Mouse (Mus musculus) left cerebral cortex, adult 11 months (tissue): Measurements from ENCODE around the gene Lrch3.
"Not testable (repeated sequence)": the region's sequence is repeated elsewhere in the genome, so short reads cannot be mapped to it uniquely, and the experiment has no call there.

Experiments used
- DNase-seq: peaks from one replicate; pipeline ENCODE4 v3.0.0; 2022; ENCODE audit warnings: low spot score

Gene Lrch3

DNA sequence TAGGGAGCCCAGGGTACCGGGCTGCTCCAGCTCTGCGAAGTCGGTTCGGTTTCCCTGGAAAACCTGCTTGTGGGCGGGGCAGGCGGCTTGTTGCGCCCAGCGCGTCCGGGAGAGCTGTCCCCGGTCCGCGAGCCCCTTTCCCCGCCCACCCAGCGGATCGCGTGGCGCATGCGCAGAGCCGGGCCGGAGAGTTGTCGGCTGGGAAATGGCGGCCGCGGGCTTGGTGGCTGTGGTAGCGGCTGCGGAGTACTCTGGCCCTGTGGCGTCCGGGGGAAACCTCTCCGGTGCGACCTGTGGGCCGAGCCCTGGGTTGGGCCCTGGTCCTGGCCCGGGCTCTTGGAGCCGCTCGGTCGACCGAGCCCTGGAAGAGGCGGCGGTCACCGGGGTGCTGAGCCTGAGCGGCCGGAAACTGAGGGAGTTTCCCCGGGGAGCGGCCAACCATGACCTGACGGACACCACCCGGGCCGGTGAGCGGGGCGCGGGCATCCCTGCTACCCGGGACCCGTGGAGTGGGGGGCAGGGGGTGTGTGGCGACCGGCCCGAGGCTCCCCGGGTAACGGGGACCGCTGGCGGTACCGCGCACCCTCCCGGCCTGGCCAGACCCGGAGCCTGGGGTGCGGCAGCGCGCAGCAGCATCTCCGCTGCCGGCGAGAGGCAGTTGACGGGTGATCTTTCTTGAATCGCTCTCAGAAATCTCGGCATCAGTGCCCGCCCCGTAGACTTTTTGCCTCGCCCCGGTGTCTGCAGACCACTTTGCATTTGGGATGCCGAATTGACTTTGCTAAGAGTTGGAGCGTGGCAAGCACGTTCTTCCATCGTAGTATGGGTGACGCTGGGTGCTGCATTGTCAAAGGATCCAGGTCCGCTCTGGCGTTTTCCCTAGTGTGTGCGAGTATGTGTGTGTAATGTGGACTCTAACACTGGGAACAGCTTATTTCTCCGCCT lies at the start of gene Lrch3:
TSS of gene Lrch3 (plus strand) at position 164 of the 945 bp plus-strand sequence.
- peak; percentile 80 for DNase-seq

DNA sequence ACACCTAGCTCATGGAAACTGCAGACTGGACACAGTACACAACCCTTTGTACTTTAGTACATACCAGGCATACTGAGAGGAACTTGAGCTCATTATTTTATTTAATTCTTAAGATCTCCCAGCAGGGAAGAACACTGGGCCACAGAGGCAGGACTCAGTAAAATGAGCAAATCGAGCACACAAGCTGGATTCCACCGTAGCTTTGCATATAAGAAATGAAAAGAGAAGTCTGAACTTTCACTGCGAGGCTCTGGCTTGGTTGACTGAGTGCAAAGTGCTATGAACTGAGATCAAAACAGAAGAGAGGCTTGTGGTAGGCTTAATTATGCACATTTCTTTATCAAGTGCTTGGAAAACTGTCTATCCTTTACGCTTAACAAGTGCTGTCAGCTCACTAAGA lies 48.5 kb upstream of the Lrch3 start:
- no peak for DNase-seq

DNA sequence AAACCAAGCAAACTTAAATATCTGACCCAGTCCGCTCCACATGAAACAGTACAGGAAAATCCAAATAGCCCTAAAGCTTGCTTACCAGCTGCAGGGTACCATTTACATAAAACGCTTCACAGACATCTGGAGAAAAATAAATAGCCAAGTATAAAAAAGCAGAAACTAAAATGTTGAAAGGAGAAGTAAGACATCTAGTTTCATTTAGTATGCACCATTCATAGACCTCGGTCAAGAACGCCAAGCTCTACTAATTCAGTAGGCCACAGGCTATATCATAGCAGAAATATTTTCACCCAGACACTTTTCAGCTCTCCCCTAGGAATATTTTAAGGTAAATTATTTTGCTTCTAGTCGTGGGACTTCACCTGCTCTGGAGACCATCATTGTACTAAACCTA lies 47.2 kb upstream of the Lrch3 start:
- no peak for DNase-seq

DNA sequence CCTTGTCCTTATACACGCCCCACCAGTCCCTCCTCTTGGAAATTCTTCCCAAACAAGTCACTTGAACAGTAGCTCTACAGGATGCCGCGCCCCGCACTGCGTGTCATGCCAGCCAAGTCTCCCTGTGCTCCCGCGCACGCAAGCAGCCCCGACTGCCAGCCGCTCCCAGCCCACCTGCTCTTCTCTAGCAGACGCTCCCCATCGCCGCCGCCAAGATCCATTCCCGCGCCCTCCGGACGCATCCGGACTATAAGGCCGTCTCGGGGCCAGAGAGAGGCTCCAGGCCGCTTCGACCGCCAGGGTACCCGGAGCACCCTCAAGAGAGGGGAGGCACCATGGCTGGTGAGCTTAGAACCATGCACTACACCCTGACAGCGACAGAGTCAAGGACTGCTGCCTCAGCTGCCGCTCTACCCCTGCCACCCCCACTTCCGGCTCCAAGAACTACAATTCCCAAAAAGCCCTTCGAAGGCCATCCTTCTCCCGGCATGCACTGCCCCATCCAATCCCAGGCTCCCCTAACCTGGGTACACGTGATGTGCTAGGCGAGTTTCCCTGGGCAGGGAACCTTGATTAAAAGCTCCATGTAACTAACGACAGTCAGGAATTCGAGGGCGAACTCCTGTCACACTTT lies 45.9 kb upstream of the Lrch3 start:
- peak; percentile 89 for DNase-seq

DNA sequence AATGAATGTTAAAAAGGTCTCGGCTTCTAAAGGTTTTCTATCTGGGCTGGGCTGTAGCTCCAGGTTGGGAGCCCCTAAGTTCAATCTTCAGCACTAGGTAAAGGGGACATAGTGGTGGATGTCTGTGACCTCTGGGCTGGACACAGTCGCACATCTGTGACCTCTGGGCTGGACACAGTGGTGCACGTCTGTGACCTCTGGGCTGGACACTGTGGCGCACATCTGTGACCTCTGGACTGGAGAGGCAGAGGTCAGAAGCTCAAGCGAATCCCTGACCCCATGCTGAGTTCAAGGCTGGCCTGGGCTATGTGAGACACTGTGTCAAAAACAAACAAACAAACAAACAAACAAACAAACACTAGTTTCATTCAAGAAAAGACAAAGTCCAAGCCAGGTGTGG lies 43.7 kb upstream of the Lrch3 start:
- no peak for DNase-seq

DNA sequence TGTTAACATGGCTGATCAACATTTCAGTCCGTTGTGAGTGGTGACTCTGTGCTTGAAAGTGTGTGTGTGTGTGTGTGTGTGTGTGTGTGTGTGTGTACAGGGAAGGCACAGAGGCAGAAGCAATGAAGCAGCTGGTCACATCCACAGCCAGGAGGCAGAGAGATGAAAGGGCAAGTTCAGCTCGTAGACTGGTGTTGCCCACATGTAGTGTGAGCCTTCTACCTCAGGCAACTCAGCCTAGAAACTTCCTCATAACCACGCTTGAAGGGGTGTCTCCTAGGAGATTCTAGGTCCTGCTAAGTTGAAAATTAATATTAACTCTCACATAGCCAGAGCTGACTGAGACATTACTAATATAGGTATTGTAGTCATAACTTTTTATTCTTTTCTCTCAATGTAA lies 40.5 kb upstream of the Lrch3 start:
- DNase-seq = no peak

DNA sequence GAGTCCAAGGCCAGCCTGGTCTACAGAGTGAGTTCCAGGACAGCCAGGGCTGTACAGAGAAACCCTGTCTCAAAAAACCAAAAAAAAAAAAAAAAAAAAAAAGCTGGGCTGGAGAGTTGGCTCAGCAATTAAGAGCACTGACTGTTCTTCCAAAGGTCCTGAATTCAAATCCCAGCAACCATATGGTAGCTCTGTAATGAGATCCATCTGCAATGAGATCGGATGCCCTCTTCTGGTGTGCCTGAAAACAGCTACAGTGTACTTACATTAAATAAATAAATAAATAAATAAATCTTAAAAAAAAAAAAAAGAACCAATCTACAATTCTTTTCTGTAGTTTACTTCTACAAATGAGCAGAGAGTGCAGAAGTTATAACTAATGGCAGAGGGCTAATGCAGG lies 38.6 kb upstream of the Lrch3 start:
- DNase-seq = not testable (repeated sequence)

DNA sequence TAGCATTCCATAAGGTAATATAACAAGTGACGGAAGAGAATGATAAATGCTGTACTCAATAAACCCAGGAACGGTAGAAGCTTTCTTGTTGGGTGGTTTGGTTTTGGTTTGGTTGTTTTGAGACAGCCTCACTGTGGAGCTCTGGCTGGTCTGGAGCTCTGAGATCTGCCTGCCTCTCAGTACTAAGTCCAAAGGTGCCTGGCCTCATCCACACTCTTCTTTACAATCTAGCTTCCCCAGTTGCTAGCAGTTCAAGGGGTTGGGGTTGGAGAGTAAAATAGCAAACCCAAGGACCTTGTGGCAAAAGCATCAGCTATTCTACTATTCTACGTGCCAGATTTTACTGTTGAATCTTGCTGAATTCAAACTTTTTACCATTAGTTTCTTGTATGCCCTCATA lies 38.1 kb upstream of the Lrch3 start:
- no peak for DNase-seq

DNA sequence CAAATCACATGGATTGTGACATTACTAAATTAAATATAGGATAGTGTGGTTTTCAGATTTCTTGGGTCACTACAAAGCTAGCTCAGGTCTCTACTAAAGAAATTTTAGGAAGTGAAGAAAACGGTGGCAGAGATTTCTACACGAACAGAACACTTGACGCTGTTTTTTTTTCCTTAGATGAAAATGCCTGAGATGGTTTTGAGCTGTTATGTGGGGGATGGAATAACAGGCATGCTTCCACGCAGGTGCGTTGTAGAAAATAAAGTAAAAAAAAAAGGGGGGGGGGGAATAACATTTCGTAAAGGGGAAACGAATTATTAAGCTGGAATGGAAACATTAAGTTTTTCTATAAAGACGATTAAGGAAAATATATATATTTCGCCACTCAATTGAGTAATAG lies 37.1 kb upstream of the Lrch3 start:
- no peak for DNase-seq

DNA sequence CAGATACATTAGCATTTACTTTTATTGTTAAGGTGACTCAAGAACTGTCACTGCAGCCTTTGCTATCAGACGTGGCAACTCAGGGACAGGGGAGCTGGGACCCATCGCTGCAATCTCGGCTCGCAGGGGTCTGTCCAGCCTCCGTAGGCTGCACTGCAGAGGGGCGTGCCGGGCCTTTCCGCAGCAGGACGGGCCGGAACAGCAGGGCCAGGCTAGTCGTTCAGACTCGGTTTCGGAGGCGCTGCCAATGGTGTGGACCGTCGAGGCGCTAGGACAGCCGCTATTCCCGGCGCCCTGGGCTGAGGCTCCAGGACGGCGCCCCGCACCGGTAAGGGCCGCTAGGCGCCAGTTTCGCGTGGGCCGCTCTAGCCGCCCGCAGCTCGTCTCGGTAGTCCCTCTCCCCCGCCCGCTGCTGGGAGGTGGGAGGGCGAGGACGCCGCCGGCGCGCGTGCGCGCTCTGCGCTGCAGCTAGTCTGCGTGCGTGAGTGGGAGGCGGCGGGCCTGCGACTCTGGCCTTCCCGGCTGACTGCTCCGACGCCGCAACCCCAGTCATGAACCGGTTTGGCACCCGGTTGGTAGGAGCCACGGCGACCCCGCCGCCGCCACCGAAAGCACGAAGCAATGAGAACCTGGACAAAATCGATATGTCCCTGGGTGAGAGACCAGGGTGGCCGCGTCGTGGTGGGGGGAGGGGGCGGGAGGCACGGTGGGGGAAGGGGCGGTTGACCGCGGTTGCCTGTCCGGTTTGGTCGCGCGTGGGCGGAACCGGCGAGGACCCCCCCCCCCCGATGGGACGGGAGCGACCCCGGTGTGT lies 36.4 kb upstream of the Lrch3 start, which contains the start of the genes Fyttd1 and Rubcn:
TSS of gene Fyttd1 (plus strand) at position 158 of the 814 bp plus-strand sequence.
TSS of gene Rubcn (minus strand) at position 424 of the 814 bp plus-strand sequence.
- peak; percentile 93 for DNase-seq

DNA sequence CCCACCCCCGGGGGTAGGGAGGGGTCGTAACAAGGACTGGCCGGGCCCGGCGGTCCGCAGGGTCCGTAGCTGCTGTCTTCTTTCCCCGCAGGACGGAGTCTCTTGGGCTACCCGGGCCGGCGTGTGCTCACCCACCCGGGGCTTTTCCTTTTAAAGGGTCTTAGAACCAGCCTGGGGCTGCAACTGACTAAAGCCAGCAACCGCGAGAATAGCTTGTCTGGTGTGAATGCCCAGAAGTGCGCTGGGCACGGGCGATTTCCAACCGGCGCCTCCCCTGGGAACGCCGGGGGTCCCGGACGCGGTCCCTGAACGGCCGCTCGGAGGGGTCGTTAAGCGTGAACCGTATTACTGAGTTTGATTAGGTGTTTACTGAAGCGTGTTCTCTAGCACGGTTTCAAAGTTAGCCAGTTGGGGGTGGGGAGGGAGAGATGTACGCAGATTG lies 35.7 kb upstream of the Lrch3 start:
- DNase-seq = no peak

DNA sequence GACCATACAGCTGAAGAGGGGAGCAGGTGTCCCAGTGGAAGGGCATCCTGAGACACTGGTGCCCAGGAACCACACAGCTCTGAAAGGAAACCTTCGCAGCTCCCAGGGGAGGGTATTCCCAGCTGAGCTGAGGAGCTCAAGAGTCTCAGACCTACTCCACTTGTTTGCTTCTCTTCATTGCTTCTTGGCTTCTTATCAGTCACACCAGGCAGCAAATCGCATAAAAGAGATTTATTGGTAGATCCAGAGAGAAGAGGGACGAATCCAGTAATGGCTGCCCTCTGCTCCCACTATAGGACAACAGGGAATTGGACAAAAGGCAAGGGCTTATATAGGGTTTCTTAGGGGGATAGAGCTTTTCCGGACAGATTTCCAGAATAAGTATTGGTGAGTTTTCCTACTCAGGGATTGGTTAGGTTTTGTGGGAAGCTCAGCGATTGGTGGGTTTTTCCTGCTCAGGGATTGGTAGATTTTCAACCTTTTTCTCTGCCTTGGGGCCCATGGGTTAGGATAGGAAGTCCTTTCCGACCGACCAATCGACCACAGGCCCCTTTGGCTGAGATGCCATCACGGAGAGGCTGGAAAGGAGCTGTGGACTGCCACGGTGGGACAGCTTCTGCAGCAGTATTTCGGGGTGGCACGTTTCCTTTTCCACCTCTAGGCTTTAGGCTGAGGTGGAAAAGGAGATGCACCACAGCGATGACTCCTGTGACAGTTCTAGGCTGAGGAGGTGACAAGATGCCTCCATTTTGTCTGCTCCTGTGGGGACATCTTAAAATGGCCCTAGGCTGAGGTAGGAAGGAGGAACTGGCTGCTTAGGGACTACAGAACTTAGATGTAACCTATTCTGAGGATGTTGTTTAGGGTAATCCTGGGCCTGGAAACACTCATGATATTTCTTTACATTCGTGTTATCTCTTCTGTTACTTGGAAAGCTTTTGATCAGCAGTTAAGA lies 34.7 kb upstream of the Lrch3 start:
- DNase-seq = no peak

DNA sequence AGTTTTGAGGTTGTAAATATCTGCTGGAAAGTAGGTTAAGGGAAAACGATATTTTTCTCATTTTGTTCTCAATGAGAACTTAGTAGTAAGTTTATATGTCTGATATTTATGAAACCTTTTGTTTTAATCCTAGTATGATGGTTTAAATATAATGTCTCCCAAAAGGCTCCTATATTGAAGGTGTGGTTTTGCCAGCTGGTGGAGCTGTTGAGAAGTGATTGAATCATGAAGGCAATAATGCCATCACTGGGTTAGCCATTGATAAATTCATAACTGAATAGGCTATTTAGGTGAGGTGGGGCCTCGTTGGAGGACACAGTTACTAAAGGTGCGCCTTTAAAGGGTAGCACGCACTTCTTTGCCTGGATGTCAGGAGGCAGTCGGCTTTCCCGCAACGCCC lies 32.4 kb upstream of the Lrch3 start:
- DNase-seq = no peak

DNA sequence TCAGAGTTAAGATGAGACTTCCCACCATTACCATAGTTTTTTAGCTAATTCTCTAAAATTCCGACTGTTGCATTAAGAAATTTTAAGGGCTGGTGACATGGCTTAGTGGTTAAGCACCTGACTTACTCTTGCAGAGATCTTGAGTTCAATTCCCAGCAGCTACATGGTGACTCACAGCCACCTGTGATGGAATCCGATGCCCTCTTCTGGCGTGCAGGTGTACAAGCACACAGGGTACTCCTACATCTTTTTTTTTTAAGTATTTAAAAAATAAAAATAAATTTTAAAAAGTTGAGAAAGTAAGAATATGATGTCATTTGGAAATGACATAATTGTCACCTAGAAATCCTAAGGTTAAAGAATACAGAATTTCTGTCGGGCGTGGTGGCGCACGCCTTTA lies 25.9 kb upstream of the Lrch3 start:
- no peak for DNase-seq

DNA sequence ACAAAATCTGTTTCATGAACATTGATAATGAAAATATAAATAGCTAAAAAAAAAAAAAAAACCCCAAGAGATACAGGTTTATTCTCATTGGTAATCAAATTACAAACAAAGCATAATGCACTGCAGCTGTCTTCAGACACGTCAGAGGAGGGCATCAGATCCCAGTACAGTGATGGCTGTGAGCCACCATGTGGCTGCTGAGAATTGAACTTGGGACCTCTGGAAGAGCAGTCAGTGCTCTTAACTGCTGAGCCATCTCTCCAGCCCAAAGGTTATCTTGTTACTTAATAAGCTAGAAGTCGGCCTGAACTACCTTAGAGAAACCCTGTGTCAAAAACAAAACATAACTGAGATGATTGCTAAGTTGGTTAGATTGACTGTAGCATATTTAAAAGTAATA lies 24.0 kb upstream of the Lrch3 start:
- no peak for DNase-seq

DNA sequence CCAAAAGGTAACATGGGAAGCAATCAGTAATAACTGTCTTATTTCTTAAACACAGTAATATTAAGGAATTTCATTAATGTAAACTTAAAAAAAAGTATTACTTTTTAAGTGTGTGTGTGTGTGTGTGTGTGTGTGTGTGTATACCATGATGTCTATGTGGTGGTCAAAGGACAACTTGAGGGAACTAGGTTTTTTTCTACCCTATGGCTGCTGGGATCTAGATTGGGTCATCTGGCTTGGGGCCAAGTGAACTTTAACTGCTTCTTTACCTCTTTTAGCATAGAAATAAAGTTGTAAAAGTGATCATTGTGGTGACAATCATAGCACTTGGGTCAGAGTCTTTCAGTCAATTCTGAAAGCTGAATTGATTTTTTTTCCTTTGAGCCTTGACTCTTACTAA lies 17.8 kb upstream of the Lrch3 start:
- no peak for DNase-seq

DNA sequence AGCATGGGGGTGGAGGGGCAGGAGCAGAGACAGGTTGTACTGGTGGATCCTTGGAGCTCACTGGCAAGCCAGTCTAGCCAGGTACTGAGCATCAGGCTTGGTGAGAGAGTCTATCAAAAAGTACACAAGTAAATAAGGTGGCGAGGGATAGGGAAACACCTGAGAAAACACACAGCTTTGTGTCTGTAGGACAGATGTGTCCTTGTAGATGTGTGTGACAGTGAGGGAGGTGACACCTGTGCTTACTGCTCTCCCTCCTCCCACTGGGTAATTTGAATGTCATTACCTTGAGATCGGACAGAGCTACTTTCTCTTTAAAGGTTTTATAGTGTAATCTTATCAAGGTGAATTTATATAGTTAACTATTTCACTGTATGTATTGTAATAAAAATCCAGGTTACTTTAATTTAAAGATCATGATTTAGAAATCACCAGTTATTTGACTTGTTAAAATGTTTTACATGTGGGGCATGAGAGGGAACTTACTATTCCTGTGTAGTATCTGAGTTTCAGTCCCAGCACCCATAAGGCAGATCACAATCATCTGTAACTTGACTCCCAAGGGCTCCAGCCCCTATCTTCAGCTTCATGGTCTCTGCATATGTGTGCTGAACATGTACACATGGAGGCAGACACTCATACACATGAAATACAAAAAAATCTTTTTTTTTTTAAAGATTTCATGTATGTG lies 12.4 kb upstream of the Lrch3 start:
- DNase-seq = no peak

DNA sequence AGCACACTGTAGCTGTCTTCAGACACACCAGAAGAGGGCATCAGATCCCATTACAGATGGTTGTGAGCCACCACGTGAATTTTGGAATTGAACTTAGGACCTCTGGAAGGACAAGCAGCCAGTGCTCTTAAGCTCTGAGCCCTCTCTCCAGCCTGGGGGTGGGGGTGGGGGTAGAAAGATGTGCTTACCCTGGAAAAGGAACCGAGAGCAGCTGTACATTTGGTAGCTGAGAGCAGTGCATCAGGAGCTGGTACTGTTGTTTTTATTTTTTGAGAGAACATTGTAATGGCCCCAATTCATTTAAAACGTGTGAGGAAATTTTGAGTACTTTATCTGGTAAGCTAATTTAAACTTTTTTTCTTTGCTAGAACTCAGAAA lies 11.9 kb upstream of the Lrch3 start:
- no peak for DNase-seq

DNA sequence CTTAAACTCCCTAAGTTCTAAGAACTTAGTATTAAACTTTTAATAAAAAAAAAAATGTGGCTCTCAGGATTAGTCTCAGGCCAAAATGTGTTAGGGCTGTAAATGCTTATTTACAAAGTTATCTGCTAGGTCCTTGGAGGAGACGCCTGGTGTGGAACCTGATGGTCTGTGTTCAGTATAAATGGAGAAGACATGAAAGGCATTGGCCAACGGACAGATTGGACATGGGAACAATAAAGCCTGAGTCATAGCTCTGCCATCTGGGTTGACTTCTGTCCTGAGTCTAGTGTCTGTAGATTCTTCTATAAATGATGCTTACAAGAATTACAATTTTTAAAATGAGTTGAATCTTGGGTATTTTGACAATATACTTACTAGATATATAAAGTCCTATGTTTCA lies 7.7 kb upstream of the Lrch3 start:
- no peak for DNase-seq

DNA sequence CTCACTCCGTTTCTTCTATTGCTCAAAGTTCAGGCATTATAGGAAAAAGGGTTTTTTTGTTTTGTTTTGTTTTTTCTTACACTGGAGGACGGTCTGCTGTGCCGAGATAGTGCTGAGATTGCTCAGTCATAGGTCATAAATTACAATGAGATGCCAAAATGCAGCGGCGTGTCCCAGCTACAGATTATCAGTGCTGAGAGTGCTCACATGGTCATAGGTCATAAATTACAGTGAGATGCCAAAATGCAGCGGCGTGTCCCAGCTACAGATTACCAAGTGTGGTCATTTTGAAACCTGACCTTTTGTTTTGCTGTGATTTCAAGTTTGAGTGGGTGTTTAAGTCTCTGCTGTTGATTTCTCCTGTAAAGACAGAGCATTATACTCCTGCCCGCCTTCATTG lies 7.2 kb upstream of the Lrch3 start:
- DNase-seq = no peak

DNA sequence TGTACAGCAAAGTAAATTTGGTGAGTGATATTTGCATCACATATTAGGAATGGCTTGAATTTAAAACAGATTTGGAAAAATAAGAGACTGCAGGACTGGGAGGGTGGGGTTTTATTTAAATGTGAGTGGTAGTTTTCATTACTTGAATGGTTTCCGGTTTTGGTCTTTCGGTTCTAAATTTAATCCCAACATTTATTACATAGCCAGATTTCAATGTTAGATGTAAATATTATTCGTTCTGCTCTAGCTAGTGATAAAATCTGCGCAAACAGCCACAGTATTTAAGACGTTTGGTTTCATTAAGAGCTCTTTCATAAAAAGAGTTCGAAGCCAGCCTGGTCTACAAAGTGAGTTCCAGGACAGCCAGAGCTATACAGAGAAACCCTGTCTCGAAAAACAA lies 688 bp upstream of the Lrch3 start:
- DNase-seq = no peak
